Mouse (Mus musculus) heart, postnatal 25 days (tissue): ENCODE data around the gene Parvb. TPM values are rescaled to one million over a fixed set of nuclear protein-coding genes. Genes with fewer than 3 reads are reported as not detected.
A peak's percentile ranks its signal among the peaks of the same experiment; 100 is the strongest.

Experiments used
- DNase-seq: peaks from one replicate; pipeline ENCODE4 v3.0.0; 2022; ENCODE audit warnings: low spot score
- intact Hi-C: fragments of 180-260 bp; cut with DNase I; formaldehyde crosslinking; loops from one replicate; pipeline ENCODE4 v1.15.1; 2025
- total RNA-seq, 2 experiments: library from RNA; stranded (reverse); gene quantifications; 2 replicates each; pipeline ENCODE4 v1.2.3; 2021

Gene Parvb
- total RNA-seq, 2 experiments from 2014 or later: 147 to 154 TPM

GRCm38 (mm10) chr15:84216026-84216425, 15.8 kb upstream of the Parvb start:
- intact Hi-C loops: no loop called here
- no peak for DNase-seq

GRCm38 (mm10) chr15:84216461-84217084, 15.3 kb upstream of the Parvb start:
- DNase-seq: no peak
- intact Hi-C loops: no loop called here

GRCm38 (mm10) chr15:84217969-84218782, 13.7 kb upstream of the Parvb start:
- intact Hi-C loops: no loop called here
- DNase-seq: no peak

GRCm38 (mm10) chr15:84218783-84219271, 13.0 kb upstream of the Parvb start:
- intact Hi-C loops: no loop called here
- DNase-seq: no peak

- intact Hi-C loops: no loop called here
Measured at GRCm38 (mm10) chr15:84221539-84221938, 10.3 kb upstream of the Parvb start.

GRCm38 (mm10) chr15:84223423-84223822, 8.4 kb upstream of the Parvb start:
- intact Hi-C loops: no loop called here
- DNase-seq: no peak

More at GRCm38 (mm10) chr15:84221539-84221938, 10.3 kb upstream of the Parvb start:
- DNase-seq: no peak

- intact Hi-C loops: no loop called here
- DNase-seq: no peak
Measured at GRCm38 (mm10) chr15:84224779-84225178, 7.1 kb upstream of the Parvb start.

- DNase-seq: no peak
Measured at GRCm38 (mm10) chr15:84226918-84227317, 4.9 kb upstream of the Parvb start.

GRCm38 (mm10) chr15:84230661-84231060, 1.2 kb upstream of the Parvb start:
- intact Hi-C loops: loop anchor here (2.0 kb wide), 1 partner anchor 30 kb away; no protein-coding TSS in a partner anchor
- DNase-seq: peak; percentile 44

More at GRCm38 (mm10) chr15:84226918-84227317, 4.9 kb upstream of the Parvb start:
- intact Hi-C loops: no loop called here

- intact Hi-C loops: loop anchor here (2.0 kb wide), 1 partner anchor 30 kb away; no protein-coding TSS in a partner anchor
- DNase-seq: peak; percentile 51
Measured at GRCm38 (mm10) chr15:84231113-84231712, 630 bp upstream of the Parvb start.

GRCm38 (mm10) chr15:84232609-84233008, 766 bp downstream of the Parvb start:
- DNase-seq: no peak

GRCm38 (mm10) chr15:84234794-84235581, 3.1 kb downstream of the Parvb start:
- no peak for DNase-seq
- intact Hi-C loops: no loop called here

More at GRCm38 (mm10) chr15:84232609-84233008, 766 bp downstream of the Parvb start:
- intact Hi-C loops: no loop called here

GRCm38 (mm10) chr15:84235646-84236045, 3.8 kb downstream of the Parvb start:
- intact Hi-C loops: no loop called here

GRCm38 (mm10) chr15:84238552-84238951, 6.7 kb downstream of the Parvb start:
- intact Hi-C loops: no loop called here
- DNase-seq: no peak

More at GRCm38 (mm10) chr15:84235646-84236045, 3.8 kb downstream of the Parvb start:
- peak; percentile 80 for DNase-seq

- intact Hi-C loops: no loop called here
- DNase-seq: no peak
Measured at GRCm38 (mm10) chr15:84238991-84239401, 7.2 kb downstream of the Parvb start.

GRCm38 (mm10) chr15:84241520-84241919, 9.7 kb downstream of the Parvb start:
- intact Hi-C loops: no loop called here

GRCm38 (mm10) chr15:84245104-84245503, 13.3 kb downstream of the Parvb start:
- intact Hi-C loops: no loop called here
- DNase-seq: no peak

More at GRCm38 (mm10) chr15:84241520-84241919, 9.7 kb downstream of the Parvb start:
- DNase-seq: no peak

- intact Hi-C loops: no loop called here
- DNase-seq: no peak
Measured at GRCm38 (mm10) chr15:84246195-84246594, 14.4 kb downstream of the Parvb start.

- DNase-seq: no peak
- intact Hi-C loops: no loop called here
Measured at GRCm38 (mm10) chr15:84247309-84247708, 15.5 kb downstream of the Parvb start.

GRCm38 (mm10) chr15:84251227-84251626, 19.4 kb downstream of the Parvb start:
- intact Hi-C loops: no loop called here
- DNase-seq: no peak
